Mouse (Mus musculus): ENCODE measurements at regions not wholly inside any gene's neighbourhood (a gene's known extent, or its start where the extent isn't known, plus 50 kb on each side); places are given as distances from the start of the nearest gene placed in this dataset.

DNA sequence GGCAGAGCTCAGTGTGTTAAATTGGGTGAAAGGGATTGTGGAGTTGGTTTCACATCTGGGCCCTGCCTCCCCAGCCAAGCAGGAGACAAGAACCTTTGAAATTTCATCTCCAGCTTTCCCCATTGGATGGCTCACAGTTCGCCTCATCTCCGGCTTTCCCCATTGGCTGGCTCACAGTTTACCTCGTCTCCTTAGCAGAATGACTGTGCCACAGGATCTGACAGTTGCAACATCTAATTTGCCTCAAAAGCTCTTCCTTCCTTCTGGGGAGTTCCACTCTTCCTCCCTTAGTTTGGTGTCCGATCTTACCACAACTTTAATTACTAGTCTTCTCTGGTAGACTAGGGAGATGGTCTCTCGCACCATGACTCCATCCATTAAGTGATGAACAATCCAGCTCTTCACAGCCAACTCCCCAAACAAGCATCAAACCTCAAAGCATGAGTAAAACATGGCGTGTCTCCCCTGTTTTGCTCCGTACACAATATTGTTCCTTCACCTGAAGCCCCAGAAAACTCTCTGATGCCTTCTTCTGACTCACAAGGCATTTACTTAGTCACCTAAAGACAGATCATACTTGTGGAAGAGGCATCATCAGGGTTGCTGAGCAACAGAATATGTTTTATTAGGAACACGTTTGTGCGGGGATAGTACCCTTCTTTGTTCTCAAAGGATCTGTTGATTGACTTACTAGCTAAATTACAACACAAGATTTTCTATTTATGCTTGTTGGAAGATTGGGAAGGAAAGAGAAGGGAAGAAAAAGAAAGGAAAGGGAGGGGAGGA lies 199.1 kb upstream of the Serp2 start:
- TF ChIP-seq CTCF (IDR thresholded peaks at IDR 0.05; ENCODE audit: control insufficient read depth, insufficient read depth, insufficient read length) = no peak
- no peak for TF ChIP-seq MAX (IDR thresholded peaks at IDR 0.05)
- TF ChIP-seq MYOD1 (IDR thresholded peaks at IDR 0.05; ENCODE audit: control insufficient read depth, insufficient read length, low read depth) = no peak
- no peak for TF ChIP-seq MYOG (IDR thresholded peaks at IDR 0.05; ENCODE audit: control insufficient read depth, extremely low read depth, insufficient read length)
- TF ChIP-seq USF1 (IDR thresholded peaks at IDR 0.05; ENCODE audit: low read depth) = no peak

All from C2C12 (cell line).